Mouse (Mus musculus) gastrocnemius, postnatal 10 days (tissue): ENCODE results near the gene Gatc. TPM values are rescaled to one million over a fixed set of nuclear protein-coding genes. Genes with fewer than 3 reads are reported as not detected.

Source experiments
- total RNA-seq, 2 experiments: library from RNA; stranded (reverse); gene quantifications; 2 replicates each; pipeline ENCODE4 v1.2.3; 2021

Gatc gene
- total RNA-seq, 2 experiments from 2014 or later = 19.7 to 21.2 TPM

Other genes with a start within 250 kb of the Gatc start
- gene Gm10401, start 242.9 kb downstream of the Gatc start, total RNA-seq = not detected
- 10 to 100 TPM; 53.8 to 67.7 TPM for gene Acads, start 221.8 kb downstream of the Gatc start, total RNA-seq
- gene Unc119b, start 206.2 kb downstream of the Gatc start, total RNA-seq = 10 to 100 TPM; 13.4 to 18.5 TPM
- 100 to 1,000 TPM; 231 to 235 TPM for gene Mlec, start 183.0 kb downstream of the Gatc start, total RNA-seq
- 1 to 10 TPM; 2.1 to 4.5 TPM for gene Cabp1, start 146.8 kb downstream of the Gatc start, total RNA-seq
- 10 to 100 TPM; 17.7 to 26.2 TPM for gene Pop5, start 105.3 kb downstream of the Gatc start, total RNA-seq
- gene Rnf10, start 68.3 kb downstream of the Gatc start, total RNA-seq = 100 to 1,000 TPM; 220 to 226 TPM
- gene Coq5, start 61.5 kb downstream of the Gatc start, total RNA-seq = 10 to 100 TPM; 64.5 to 81.1 TPM
- 100 to 1,000 TPM; 134 to 168 TPM for gene Dynll1, start 40.2 kb downstream of the Gatc start, total RNA-seq
- gene Srsf9, start 14.0 kb downstream of the Gatc start, total RNA-seq = 10 to 100 TPM; 21.3 to 24.1 TPM
- 10 to 100 TPM; 15.8 to 15.9 TPM for gene Triap1, start within 50 bp of the Gatc start, total RNA-seq
- gene Cox6a1, start 7.8 kb upstream of the Gatc start, total RNA-seq = 100 to 1,000 TPM; 164 to 166 TPM
- 1 to 10 TPM; 2.6 to 6.1 TPM for gene Msi1, start 88.4 kb upstream of the Gatc start, total RNA-seq
- not detected for gene Pla2g1b, start 125.1 kb upstream of the Gatc start, total RNA-seq
- gene Sirt4, start 143.5 kb upstream of the Gatc start, total RNA-seq = 10 to 100 TPM; 12.7 to 16.6 TPM
- 100 to 1,000 TPM; 107 to 130 TPM for gene Pxn, start 165.5 kb upstream of the Gatc start, total RNA-seq
- gene Rplp0, start 218.3 kb upstream of the Gatc start, total RNA-seq = 100 to 1,000 TPM; 938 to 959 TPM
- 10 to 100 TPM; 33.4 to 41.7 TPM for gene Gcn1l1, start 224.1 kb upstream of the Gatc start, total RNA-seq